28 mouse cellular contexts compared by ENCODE assay signal in the genomic region with DNA sequence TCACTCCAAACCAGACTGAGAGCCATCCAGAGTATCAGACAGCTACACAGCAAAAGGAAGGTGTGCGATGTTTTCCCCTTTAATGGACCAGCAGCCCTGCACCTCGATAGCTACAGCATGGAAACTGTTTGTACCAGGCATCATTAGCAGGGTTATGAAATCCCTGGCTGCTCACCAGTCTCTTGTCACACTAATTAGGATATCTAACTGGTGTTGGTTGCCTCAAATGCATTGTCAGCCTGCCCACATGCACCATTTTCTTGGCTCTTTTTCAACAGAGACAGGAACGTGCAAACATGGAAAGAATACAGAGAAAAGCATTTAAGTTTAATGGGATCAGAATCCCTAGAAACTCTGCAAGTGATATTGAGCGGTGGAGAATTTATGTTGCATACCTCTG. TPM values are rescaled to one million over a fixed set of nuclear protein-coding genes. Genes with fewer than 3 reads are reported as not detected.
A peak's percentile ranks its signal among the peaks of the same experiment; 100 is the strongest.
DNase-seq lines count a peak whose midpoint lies in the region; ATAC-seq lines count a peak whose summit lies in the region.
"Had no signal": no experiment of that assay in that cellular context is flagged by ENCODE, and none has a peak within 500 bp of the region (broad histone marks: within the 10 kb centered on the region; RNA-seq: fewer than 3 reads in every experiment).

No protein-coding gene starts in this region.

- ATAC-seq in forebrain, embryonic 16.5 days, result peak; percentile 33; the same call in 1 of the 2 replicates
- no peak for ATAC-seq in forebrain, embryonic 13.5 days
- ATAC-seq in erythroblast, adult 5-6 weeks (replicated peaks; ENCODE audit: low FRiP score, poor library complexity, severe bottlenecking), result no peak
- ATAC-seq: CD4-positive, CD25-positive, alpha-beta regulatory T cell, adult 4 months; forebrain, embryonic 15.5 days; hindbrain, embryonic 16.5 days; intestine, embryonic 15.5 days had no signal

- no peak overlapping the region for H3K4me3 ChIP-seq in forebrain, embryonic 16.5 days (replicated peaks; ENCODE audit: low read length)
- H3K4me3 ChIP-seq in forebrain, embryonic 13.5 days, result no peak overlapping the region
- no peak overlapping the region for H3K4me3 ChIP-seq in midbrain, embryonic 10.5 days
- H3K4me3 ChIP-seq: forebrain, embryonic 15.5 days; gastrocnemius, adult 2 months; heart, embryonic 12.5 days; heart, embryonic 15.5 days; hindbrain, embryonic 10.5 days; hindbrain, embryonic 13.5 days; intestine, embryonic 15.5 days had no signal

- no peaks in the 10 kb centered on the region for H3K36me3 ChIP-seq in forebrain, embryonic 16.5 days (ENCODE audit: control insufficient read depth, insufficient read depth)
- no peaks in the 10 kb centered on the region for H3K36me3 ChIP-seq in forebrain, embryonic 13.5 days (ENCODE audit: poor library complexity, severe bottlenecking)
- no peaks in the 10 kb centered on the region for H3K36me3 ChIP-seq in midbrain, embryonic 10.5 days
- H3K36me3 ChIP-seq: forebrain, embryonic 15.5 days; heart, embryonic 12.5 days; heart, embryonic 15.5 days; hindbrain, embryonic 10.5 days; hindbrain, embryonic 13.5 days; intestine, embryonic 15.5 days had no signal

- no peak overlapping the region for H3K27ac ChIP-seq in forebrain, embryonic 16.5 days (ENCODE audit: low read length)
- H3K27ac ChIP-seq in forebrain, embryonic 13.5 days, result no peak overlapping the region
- no peak overlapping the region for H3K27ac ChIP-seq in midbrain, embryonic 10.5 days (replicated peaks)
- H3K27ac ChIP-seq: forebrain, embryonic 15.5 days; gastrocnemius, adult 2 months; heart, embryonic 15.5 days; hindbrain, embryonic 10.5 days; hindbrain, embryonic 13.5 days; intestine, embryonic 15.5 days had no signal

- no peaks in the 10 kb centered on the region for H3K4me1 ChIP-seq in forebrain, embryonic 16.5 days (replicated peaks; ENCODE audit: control insufficient read depth, insufficient read depth, low read length)
- H3K4me1 ChIP-seq in forebrain, embryonic 13.5 days, result no peaks in the 10 kb centered on the region
- H3K4me1 ChIP-seq in midbrain, embryonic 10.5 days, result no peaks in the 10 kb centered on the region
- H3K4me1 ChIP-seq: forebrain, embryonic 15.5 days; heart, embryonic 12.5 days; heart, embryonic 15.5 days; hindbrain, embryonic 10.5 days; hindbrain, embryonic 13.5 days; intestine, embryonic 15.5 days had no signal

- H3K4me2 ChIP-seq in forebrain, embryonic 16.5 days (ENCODE audit: low read length), result no peak overlapping the region
- H3K4me2 ChIP-seq in forebrain, embryonic 13.5 days, result no peak overlapping the region
- H3K4me2 ChIP-seq: forebrain, embryonic 15.5 days; heart, embryonic 12.5 days; heart, embryonic 15.5 days; hindbrain, embryonic 13.5 days; intestine, embryonic 15.5 days had no signal

- DNase-seq in brain, adult 2 months (ENCODE audit: low read depth, low spot score), result peak; percentile 60
- DNase-seq in layer of hippocampus, adult 18-20 months (ENCODE audit: low spot score in 2 of 2), result peak; percentile 16 to 67
- DNase-seq in layer of hippocampus, adult 9-10 months (ENCODE audit: low spot score), result peak; percentile 32
- DNase-seq in gastrocnemius, adult 8-10 months (ENCODE audit: low spot score in 2 of 2), result no peak
- no peak for DNase-seq in midbrain, embryonic 10.5 days (ENCODE audit: low spot score)
- DNase-seq: adrenal gland, adult 2 months; adrenal gland, postnatal 14 days; cerebellum, adult 18-20 months; cerebellum, adult 9-10 months; cerebellum, postnatal 14 days; gastrocnemius, adult 2 months; gastrocnemius, postnatal 25 days; heart, adult 18-20 months; heart, postnatal 10 days; heart, postnatal 36 days had no signal

- H3K27me3 ChIP-seq in forebrain, embryonic 16.5 days (replicated peaks; ENCODE audit: control insufficient read depth, insufficient read depth, low read length), result no peaks in the 10 kb centered on the region
- no peaks in the 10 kb centered on the region for H3K27me3 ChIP-seq in forebrain, embryonic 13.5 days
- no peaks in the 10 kb centered on the region for H3K27me3 ChIP-seq in midbrain, embryonic 10.5 days (ENCODE audit: low read depth, poor library complexity, severe bottlenecking)
- H3K27me3 ChIP-seq: forebrain, embryonic 15.5 days; heart, embryonic 12.5 days; heart, embryonic 15.5 days; hindbrain, embryonic 13.5 days; intestine, embryonic 15.5 days had no signal

- WGBS in forebrain, embryonic 16.5 days, result 60% methylated on average over 4 of the region's 4 CpGs
- WGBS in forebrain, embryonic 13.5 days, result 75% methylated on average over 4 of the region's 4 CpGs
- 89% methylated on average over 4 of the region's 4 CpGs for WGBS in midbrain, embryonic 10.5 days

- no peaks in the 10 kb centered on the region for H3K9me3 ChIP-seq in forebrain, embryonic 16.5 days (ENCODE audit: control insufficient read depth, low read length)
- no peaks in the 10 kb centered on the region for H3K9me3 ChIP-seq in forebrain, embryonic 13.5 days (replicated peaks)
- no peaks in the 10 kb centered on the region for H3K9me3 ChIP-seq in midbrain, embryonic 10.5 days (replicated peaks)
- H3K9me3 ChIP-seq: forebrain, embryonic 15.5 days; heart, embryonic 12.5 days; heart, embryonic 15.5 days; hindbrain, embryonic 10.5 days; hindbrain, embryonic 13.5 days; intestine, embryonic 15.5 days had no signal

- H3K9ac ChIP-seq in forebrain, embryonic 16.5 days (replicated peaks; ENCODE audit: low read depth, low read length), result no peak overlapping the region
- no peak overlapping the region for H3K9ac ChIP-seq in forebrain, embryonic 13.5 days
- H3K9ac ChIP-seq: forebrain, embryonic 15.5 days; heart, embryonic 12.5 days; heart, embryonic 15.5 days; hindbrain, embryonic 13.5 days; intestine, embryonic 15.5 days had no signal

RNA-seq across cellular contexts. Expression of gene D930020B18Rik, which starts 14.5 kb away (rescaled TPM):
- 0.27 and 0.40 TPM in 2 replicates for polyA plus RNA-seq in forebrain, embryonic 16.5 days (2015; fragmentation: Nextera tagmentation; extraction: Ambion mirVana)
- 0.11 TPM in 1 of 2 replicates, not detected in the other for polyA plus RNA-seq in forebrain, embryonic 13.5 days (2015; fragmentation: Nextera tagmentation; extraction: Ambion mirVana)
- total RNA-seq in layer of hippocampus, adult 18-20 months (2021), result under 1 TPM; 0.23 to 0.84 TPM
- not detected for total RNA-seq in gastrocnemius, adult 8-10 months (2022)
- total RNA-seq in erythroblast, adult 5-6 weeks (2015; ENCODE audit: low replicate concordance), result not detected in 2 replicates
- not detected in 2 replicates for total RNA-seq in erythroblast, adult 5-6 weeks (2017; ENCODE audit: low replicate concordance)
- 0.14 TPM in 1 of 2 replicates, not detected in the other for polyA plus RNA-seq in midbrain, embryonic 10.5 days (2016; fragmentation: Nextera tagmentation; extraction: Ambion mirVana)
- total RNA-seq: adrenal gland, adult 2 months; adrenal gland, postnatal 14 days; gastrocnemius, adult 2 months; gastrocnemius, postnatal 25 days; heart, adult 18-20 months; heart, postnatal 10 days; heart, postnatal 36 days had no signal
- polyA plus RNA-seq: adrenal gland, adult 2 months; C2C12; gonadal fat pad, adult 2 months; hindbrain, embryonic 10.5 days had no signal

RNA-seq across cellular contexts. Expression of gene Xpot, which starts 29.8 kb away (rescaled TPM):
- polyA plus RNA-seq in forebrain, embryonic 16.5 days (2015; fragmentation: Nextera tagmentation; extraction: Ambion mirVana), result 38.4 and 49.3 TPM in 2 replicates
- 37.9 and 38.3 TPM in 2 replicates for polyA plus RNA-seq in forebrain, embryonic 13.5 days (2015; fragmentation: Nextera tagmentation; extraction: Ambion mirVana)
- 10 to 100 TPM; 71.1 to 72.8 TPM for total RNA-seq in layer of hippocampus, adult 18-20 months (2021)
- 10 to 100 TPM; 24.2 to 32.8 (median 27.6) TPM for total RNA-seq in gastrocnemius, adult 8-10 months (2022)
- 16.1 and 19.2 TPM in 2 replicates for total RNA-seq in erythroblast, adult 5-6 weeks (2015; ENCODE audit: low replicate concordance)
- total RNA-seq in erythroblast, adult 5-6 weeks (2017; ENCODE audit: low replicate concordance), result 26.0 and 43.5 TPM in 2 replicates
- polyA plus RNA-seq in midbrain, embryonic 10.5 days (2016; fragmentation: Nextera tagmentation; extraction: Ambion mirVana), result 50.5 and 54.7 TPM in 2 replicates

Comparison
In these comparisons a context has a peak if more than half of its experiments do, and no peak if none do; other contexts are left out.
1. DNase-seq: peak in brain, adult 2 months (single experiment), layer of hippocampus, adult 18-20 months (2 of 2) and layer of hippocampus, adult 9-10 months (single experiment); none in gastrocnemius, adult 8-10 months (0 of 2) and midbrain, embryonic 10.5 days (single experiment).